Mouse (Mus musculus) intestine, postnatal 0 days (tissue): ENCODE results near the gene Map3k3. TPM values are rescaled to one million over a fixed set of nuclear protein-coding genes. Genes with fewer than 3 reads are reported as not detected.
"Not testable (repeated sequence)": the region's sequence is repeated elsewhere in the genome, so short reads cannot be mapped to it uniquely, and the experiment has no call there.

Experiments used
- ATAC-seq: fragments of 200-750 bp; cut with Nextera tagmentation; 2 replicates; pipeline ENCODE4 v1.8.0; 2017; ENCODE audit warnings: mild to moderate bottlenecking, moderate TSS enrichment, moderate library complexity
- H3K27ac ChIP-seq: fragments of 300-500 bp; sonication (generic); 2 replicates; pipeline ENCODE4 v1.5.1; 2014; ENCODE audit warnings: mild to moderate bottlenecking, low read depth, low read length, moderate library complexity
- H3K27me3 ChIP-seq: fragments of 300-500 bp; sonication (generic); replicated peaks from 2 replicates; pipeline ENCODE4 v1.6.1; 2014; ENCODE audit warnings: low read length, mixed read lengths; ENCODE audit not compliant: control insufficient read depth, insufficient read depth
- H3K36me3 ChIP-seq: fragments of 300-500 bp; sonication (generic); 2 replicates; pipeline ENCODE4 v1.6.1; 2014; ENCODE audit warnings: mild to moderate bottlenecking, moderate library complexity; ENCODE audit not compliant: control insufficient read depth, insufficient read depth
- H3K4me1 ChIP-seq: fragments of 300-500 bp; sonication (generic); replicated peaks from 2 replicates; pipeline ENCODE4 v1.6.1; 2014; ENCODE audit warnings: antibody characterized with exemption, low read length, mixed read lengths; ENCODE audit not compliant: control insufficient read depth, insufficient read depth
- H3K4me2 ChIP-seq: fragments of 300-500 bp; sonication (generic); replicated peaks from 2 replicates; pipeline ENCODE4 v1.6.1; 2014; ENCODE audit warnings: low read depth, mild to moderate bottlenecking, moderate library complexity
- H3K4me3 ChIP-seq: fragments of 300-500 bp; sonication (generic); 2 replicates; pipeline ENCODE4 v1.5.1; 2014; ENCODE audit warnings: low read depth, low read length
- H3K9ac ChIP-seq: fragments of 300-500 bp; sonication (generic); 2 replicates; pipeline ENCODE4 v1.6.1; 2014; ENCODE audit warnings: mild to moderate bottlenecking, low read depth, low read length
- H3K9me3 ChIP-seq: fragments of 300-500 bp; sonication (generic); 2 replicates; pipeline ENCODE4 v1.6.1; 2016; ENCODE audit warnings: mixed run types; ENCODE audit not compliant: control insufficient read depth
- CTCF ChIP-seq: sonication (generic); IDR thresholded peaks from 2 replicates; pipeline ENCODE4 v1.5.1; 2016; ENCODE audit warnings: low read depth, mild to moderate bottlenecking, control low read depth, antibody characterized with exemption, moderate library complexity
- WGBS: fragments of 180-500 bp; shearing (Covaris S2); extraction: QIAGEN DNeasy Blood & Tissue Kit; methylation state at CpG from one replicate; pipeline ENCODE4 v1.1.7; 2014; 5-methylcytosine and 5-hydroxymethylcytosine counted together
- polyA plus RNA-seq: library from polyadenylated mRNA; unstranded; fragments of >200 nt; fragmentation: Nextera tagmentation; extraction: Ambion mirVana; gene quantifications from 2 replicates; pipeline ENCODE4 v1.2.1, GENCODE M21; 2015

The Map3k3 gene
- polyA plus RNA-seq, 1 experiment from 2014 or later, result 6.2 TPM

DNA sequence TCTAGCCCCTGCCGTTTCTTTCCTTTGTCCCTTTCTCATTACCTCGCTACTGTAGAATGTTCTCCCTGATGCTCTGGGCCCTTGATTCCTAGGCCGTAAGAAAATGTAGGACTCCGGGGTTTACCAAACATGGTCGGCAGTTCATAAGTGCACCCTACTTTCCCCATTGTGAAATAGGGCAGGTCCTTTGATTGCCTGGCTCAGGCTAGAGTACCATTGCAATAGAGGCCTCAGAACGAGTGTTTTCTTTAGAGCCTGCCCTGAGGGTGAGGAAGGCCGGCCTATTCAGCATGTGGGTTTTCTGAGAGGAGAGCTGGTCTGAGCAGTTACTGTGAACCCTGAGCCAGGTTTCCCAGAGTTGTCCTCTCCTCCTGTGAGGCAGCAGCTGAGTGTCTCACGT is 26.4 kb upstream of the Map3k3 start:
- no peaks in the 10 kb centered on the region for H3K27me3 ChIP-seq
- no peaks in the 10 kb centered on the region; the same call in 1 of the 2 replicates for H3K4me1 ChIP-seq
- WGBS, result 68% methylated on average over 8 of the region's 8 CpGs
- H3K4me3 ChIP-seq, result no peak overlapping the region
- no peak for TF ChIP-seq CTCF
- H3K27ac ChIP-seq, result peak overlapping the region; percentile 35; the same call in 1 of the 2 replicates
- H3K4me2 ChIP-seq, result 0 out of 2 replicates have a peak overlapping the region, but pooled peaks have one; percentile 24
- no peaks in the 10 kb centered on the region for H3K9me3 ChIP-seq
- no peak for ATAC-seq
- no peak overlapping the region for H3K9ac ChIP-seq
- H3K36me3 ChIP-seq, result peaks cover 61% of the 10 kb centered on the region

DNA sequence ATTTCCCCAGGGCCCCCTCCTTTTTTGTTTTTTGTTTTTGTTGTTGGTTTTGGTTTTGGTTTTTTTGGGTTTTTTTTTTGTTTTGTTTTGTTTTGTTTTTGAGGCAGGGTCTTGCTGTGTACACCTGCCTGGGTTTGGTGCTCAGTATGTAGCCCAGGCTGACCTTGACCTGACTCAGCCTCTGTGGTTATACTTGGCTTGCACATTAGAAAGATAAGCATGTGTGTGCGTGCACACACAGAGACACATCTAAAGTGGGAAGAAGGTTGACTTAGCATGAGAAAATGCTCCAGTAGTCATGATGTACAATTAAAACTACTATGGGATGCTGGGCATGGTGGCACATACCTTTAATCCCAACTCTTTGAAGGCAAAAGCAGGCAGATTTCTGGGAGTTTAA is 23.9 kb upstream of the Map3k3 start:
- Histone ChIP-seq H3K36me3 (peaks cover 39% of the 10 kb centered on the region), H3K4me2 (no peak overlapping the region), H3K9me3 (no peaks in the 10 kb centered on the region), H3K27me3 (no peaks in the 10 kb centered on the region), H3K27ac (no peak overlapping the region), H3K4me3 (no peak overlapping the region), H3K4me1 (no peaks in the 10 kb centered on the region), H3K9ac (no peak overlapping the region)
- 89% methylated on average over 1 of the region's 1 CpGs for WGBS
- TF ChIP-seq CTCF, result no peak
- ATAC-seq, result no peak

DNA sequence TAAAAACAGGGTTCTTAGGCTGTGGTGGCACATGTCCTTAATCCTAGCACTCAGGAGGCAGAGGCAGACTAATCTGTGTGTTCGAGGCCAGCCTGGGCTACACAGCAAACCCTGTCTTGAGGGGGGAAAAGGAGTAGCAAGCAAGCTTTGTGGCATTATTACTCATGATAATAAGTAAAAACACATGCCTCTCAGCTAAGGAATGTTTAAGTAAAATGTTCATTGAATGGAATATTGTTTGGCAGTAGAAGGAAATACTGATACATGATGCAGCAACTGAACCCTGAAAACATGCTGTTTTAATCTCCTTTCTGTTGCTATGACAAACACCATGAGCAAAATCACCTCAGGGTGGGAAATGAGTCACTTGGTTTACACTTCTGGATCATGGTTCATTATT is 23.1 kb upstream of the Map3k3 start:
- Histone ChIP-seq H3K4me3 (no peak overlapping the region), H3K36me3 (peaks cover 39% of the 10 kb centered on the region), H3K4me2 (no peak overlapping the region), H3K9me3 (no peaks in the 10 kb centered on the region), H3K27me3 (no peaks in the 10 kb centered on the region), H3K9ac (no peak overlapping the region), H3K4me1 (no peaks in the 10 kb centered on the region), H3K27ac (no peak overlapping the region)
- ATAC-seq, result no peak
- TF ChIP-seq CTCF, result no peak
- 83% methylated on average over 1 of the region's 1 CpGs for WGBS

DNA sequence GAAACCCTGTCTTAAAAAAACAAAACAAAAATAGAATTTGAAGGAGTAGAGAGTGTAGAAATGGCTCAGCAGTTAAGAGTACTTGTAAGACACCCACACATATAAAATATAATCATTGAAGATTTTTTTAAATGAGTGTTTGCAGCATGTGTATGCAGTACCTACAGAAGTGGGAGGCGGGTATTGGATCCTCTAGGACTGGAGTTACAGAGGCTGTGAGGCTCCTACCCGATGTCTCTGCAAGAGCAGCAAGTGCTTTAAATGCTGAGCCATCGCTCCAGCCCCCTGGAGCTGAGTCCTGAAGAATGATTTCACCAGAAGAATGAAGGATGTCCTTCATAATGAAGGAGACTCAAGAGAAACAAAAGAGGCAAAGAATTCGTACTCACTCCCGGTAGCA is 20.7 kb upstream of the Map3k3 start:
- peaks cover 16% of the 10 kb centered on the region for H3K36me3 ChIP-seq
- TF ChIP-seq CTCF, result no peak
- no peak overlapping the region for H3K9ac ChIP-seq
- no peaks in the 10 kb centered on the region; the same call in 1 of the 2 replicates for H3K4me1 ChIP-seq
- no peaks in the 10 kb centered on the region for H3K9me3 ChIP-seq
- ATAC-seq, result no peak
- no peak overlapping the region for H3K4me3 ChIP-seq
- H3K27ac ChIP-seq, result no peak overlapping the region
- H3K4me2 ChIP-seq, result no peak overlapping the region
- WGBS, result 84% methylated on average over 5 of the region's 5 CpGs
- no peaks in the 10 kb centered on the region for H3K27me3 ChIP-seq

DNA sequence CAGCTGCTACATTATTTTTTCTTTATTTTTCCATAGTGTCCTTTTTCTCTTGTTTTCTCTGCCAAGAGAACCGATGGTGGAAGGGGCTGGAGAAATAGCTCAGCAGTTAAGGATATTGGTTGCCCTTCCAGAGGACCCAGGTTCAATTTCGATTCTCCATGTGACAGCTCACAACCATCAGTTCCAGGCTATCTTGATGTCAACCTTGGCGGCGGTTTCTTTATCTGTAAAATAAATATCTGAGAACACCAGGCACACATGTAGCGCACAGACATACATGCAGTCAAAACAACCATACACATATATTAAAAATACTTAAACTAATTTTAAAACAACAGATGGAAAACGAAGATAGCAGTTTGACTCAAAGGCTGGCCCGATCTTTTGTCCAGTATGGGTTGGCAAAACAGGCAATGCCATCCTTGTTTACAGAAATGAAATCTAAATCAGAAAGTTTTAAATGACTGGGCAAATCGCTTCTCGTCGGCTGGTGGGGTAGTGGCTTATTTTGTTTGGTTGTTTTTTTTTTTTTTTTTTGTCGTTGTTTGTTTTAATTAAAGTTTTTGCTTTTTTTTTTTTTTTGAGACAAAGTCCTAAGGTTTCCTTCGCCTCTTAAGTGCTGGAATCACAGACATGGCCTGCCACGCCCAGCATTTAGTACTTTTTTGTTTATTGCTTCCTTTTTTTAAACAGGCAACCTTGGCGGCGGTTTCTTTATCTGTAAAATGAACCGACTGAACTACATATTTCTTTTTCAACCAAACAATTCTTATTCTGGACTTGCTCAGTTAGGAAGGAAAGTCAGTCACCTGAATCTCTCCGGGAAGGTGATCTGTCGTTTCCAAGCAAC is 19.1 kb upstream of the Map3k3 start:
- Histone ChIP-seq H3K4me2 (peak overlapping the region; percentile 80), H3K4me3 (peak overlapping the region; percentile 75), H3K36me3 (peaks cover 4% of the 10 kb centered on the region; the same call in 1 of the 2 replicates), H3K9ac (peak overlapping the region; percentile 76), H3K4me1 (no peaks in the 10 kb centered on the region; the same call in 1 of the 2 replicates), H3K27ac (peak overlapping the region; percentile 96), H3K27me3 (no peaks in the 10 kb centered on the region), H3K9me3 (no peaks in the 10 kb centered on the region)
- 29% methylated on average over 18 of the region's 18 CpGs for WGBS
- peak; percentile 40 for ATAC-seq
- no peak for TF ChIP-seq CTCF

DNA sequence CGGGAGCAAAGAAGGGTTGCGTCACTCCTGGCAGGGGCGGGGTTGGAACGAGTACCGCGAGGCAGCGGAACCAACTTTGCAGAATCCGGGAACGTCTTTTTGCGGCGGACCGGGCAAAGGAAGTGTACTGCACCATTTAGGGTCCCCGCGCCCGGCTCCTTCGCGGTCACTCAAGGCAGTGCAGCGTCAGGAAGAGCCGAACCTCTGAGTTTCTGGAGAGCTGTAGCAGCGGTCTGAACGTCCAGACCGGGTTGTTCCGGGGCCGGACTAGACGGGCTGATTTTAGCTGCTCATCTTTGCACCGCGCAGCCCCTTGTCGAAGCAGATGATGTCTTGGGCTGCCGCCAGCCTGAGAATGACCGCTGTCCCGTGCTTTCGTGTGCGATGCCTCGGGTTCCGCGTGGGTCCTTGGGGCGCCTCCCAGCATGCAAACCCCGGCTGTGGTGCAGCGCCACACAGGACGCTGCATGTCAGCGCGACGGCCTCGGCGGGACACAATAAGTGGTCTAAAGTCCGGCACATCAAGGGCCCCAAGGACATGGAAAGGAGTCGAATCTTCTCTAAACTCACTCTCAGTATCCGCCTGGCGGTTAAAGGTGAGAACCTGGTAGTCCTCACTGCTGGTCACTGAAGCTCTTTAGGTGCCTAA is 18.4 kb upstream of the Map3k3 start, which contains the start of gene Taco1:
Gene Taco1 (plus strand): TSS at position 139 of the 649 bp plus-strand sequence.
- under 1% methylated on average over 49 of the region's 49 CpGs for whole genome bisulfite sequencing
- 0 out of 2 replicates have a peak, but pooled peaks cover 4% of the 10 kb centered on the region for H3K36me3 ChIP-seq

DNA sequence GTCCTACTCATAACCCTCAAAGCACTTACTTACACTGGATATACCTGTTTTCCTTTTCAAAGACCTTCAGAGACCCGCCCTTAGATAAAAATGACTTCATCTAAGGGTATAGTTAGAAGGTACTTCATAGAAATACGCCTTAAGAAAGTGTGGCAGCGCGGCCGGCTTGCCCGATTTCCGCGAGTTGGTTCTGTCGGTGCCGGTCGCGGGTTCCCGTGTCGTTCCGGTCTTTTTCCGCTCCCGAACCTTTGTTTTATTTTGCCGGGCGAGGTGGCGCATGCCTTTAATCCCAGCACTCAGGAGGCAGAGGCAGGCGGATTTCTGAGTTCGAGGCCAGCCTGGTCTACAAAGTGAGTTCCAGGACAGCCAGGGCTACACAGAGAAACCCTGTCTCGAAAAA is 17.8 kb upstream of the Map3k3 start:
- ATAC-seq, result 0 out of 2 replicates have a peak, but pooled peaks have one; percentile 11
- Histone ChIP-seq H3K9ac (peak overlapping the region; percentile 76), H3K4me2 (peak overlapping the region; percentile 80), H3K27ac (peak overlapping the region; percentile 96), H3K4me3 (peak overlapping the region; percentile 75)
- H3K27me3 ChIP-seq, H3K4me1 ChIP-seq, H3K36me3 ChIP-seq, H3K9me3 ChIP-seq: not testable (repeated sequence)
- WGBS, result 12% methylated on average over 23 of the region's 23 CpGs

More for the DNA sequence above, 18.4 kb upstream of the Map3k3 start, which contains the start of gene Taco1:
- ATAC-seq, result peak; percentile 98
- no peaks in the 10 kb centered on the region for H3K9me3 ChIP-seq
- peak; percentile 51 for TF ChIP-seq CTCF
- H3K4me2 ChIP-seq, result peak within 1 kb of the TSS; percentile 80
- peak within 1 kb of the TSS; percentile 75 for H3K4me3 ChIP-seq
- no peaks in the 10 kb centered on the region for H3K27me3 ChIP-seq
- peak within 1 kb of the TSS; percentile 76 for H3K9ac ChIP-seq
- H3K4me1 ChIP-seq, result no peaks in the 10 kb centered on the region; the same call in 1 of the 2 replicates
- peak within 1 kb of the TSS; percentile 96 for H3K27ac ChIP-seq
